Mouse (Mus musculus): ENCODE data around the gene Nuak1. TPM values are rescaled to one million over a fixed set of nuclear protein-coding genes. Genes with fewer than 3 reads are reported as not detected.

The Nuak1 gene
- total RNA-seq, 2 experiments from 2014 or later = 50.0 to 53.4 TPM

- no peak for DNase-seq (ENCODE audit: extremely low spot score in 1 of 2, low spot score in 1 of 2)
Measured at GRCm38 (mm10) chr10:84412326-84412962, 28.0 kb downstream of the Nuak1 start.

GRCm38 (mm10) chr10:84411122-84412105, 29.0 kb downstream of the Nuak1 start:
- no peak for DNase-seq (ENCODE audit: extremely low spot score in 1 of 2, low spot score in 1 of 2)

- no peak for DNase-seq (ENCODE audit: extremely low spot score in 1 of 2, low spot score in 1 of 2)
Measured at GRCm38 (mm10) chr10:84408965-84409660, 31.3 kb downstream of the Nuak1 start.

- no peak for DNase-seq (ENCODE audit: extremely low spot score in 1 of 2, low spot score in 1 of 2)
Measured at GRCm38 (mm10) chr10:84405135-84405776, 35.1 kb downstream of the Nuak1 start.

GRCm38 (mm10) chr10:84401907-84402371, 38.5 kb downstream of the Nuak1 start:
- DNase-seq (ENCODE audit: extremely low spot score in 1 of 2, low spot score in 1 of 2) = no peak

- no peak for DNase-seq (ENCODE audit: extremely low spot score in 1 of 2, low spot score in 1 of 2)
Measured at GRCm38 (mm10) chr10:84401189-84401588, 39.2 kb downstream of the Nuak1 start.

GRCm38 (mm10) chr10:84400037-84400681, 40.2 kb downstream of the Nuak1 start:
- DNase-seq (ENCODE audit: extremely low spot score in 1 of 2, low spot score in 1 of 2) = no peak

GRCm38 (mm10) chr10:84397276-84397675, 43.1 kb downstream of the Nuak1 start:
- no peak for DNase-seq (ENCODE audit: extremely low spot score in 1 of 2, low spot score in 1 of 2)

- DNase-seq (ENCODE audit: extremely low spot score in 1 of 2, low spot score in 1 of 2) = no peak
Measured at GRCm38 (mm10) chr10:84395885-84396659, 44.3 kb downstream of the Nuak1 start.

GRCm38 (mm10) chr10:84395259-84395658, 45.1 kb downstream of the Nuak1 start:
- DNase-seq (ENCODE audit: extremely low spot score in 1 of 2, low spot score in 1 of 2) = no peak

- DNase-seq (ENCODE audit: extremely low spot score in 1 of 2, low spot score in 1 of 2) = no peak
Measured at GRCm38 (mm10) chr10:84393881-84394280, 46.5 kb downstream of the Nuak1 start.

GRCm38 (mm10) chr10:84393405-84393804, 47.0 kb downstream of the Nuak1 start:
- DNase-seq (ENCODE audit: extremely low spot score in 1 of 2, low spot score in 1 of 2) = no peak

- no peak for DNase-seq (ENCODE audit: extremely low spot score in 1 of 2, low spot score in 1 of 2)
Measured at GRCm38 (mm10) chr10:84392723-84393081, 47.7 kb downstream of the Nuak1 start.

GRCm38 (mm10) chr10:84392027-84392722, 48.2 kb downstream of the Nuak1 start:
- no peak for DNase-seq (ENCODE audit: extremely low spot score in 1 of 2, low spot score in 1 of 2)

GRCm38 (mm10) chr10:84389707-84390106, 50.7 kb downstream of the Nuak1 start:
- DNase-seq (ENCODE audit: extremely low spot score in 1 of 2, low spot score in 1 of 2) = no peak

GRCm38 (mm10) chr10:84388357-84389141, 51.8 kb downstream of the Nuak1 start:
- DNase-seq (ENCODE audit: extremely low spot score in 1 of 2, low spot score in 1 of 2) = no peak

GRCm38 (mm10) chr10:84387338-84387737, 53.1 kb downstream of the Nuak1 start:
- DNase-seq (ENCODE audit: extremely low spot score in 1 of 2, low spot score in 1 of 2) = no peak

All from layer of hippocampus, postnatal 25 days (tissue).